Mouse (Mus musculus): ENCODE data around the gene Mnd1.

GRCm38 (mm10) chr3:84135933-84136332 lies 19.7 kb downstream of the Mnd1 start:
- no peak for TF ChIP-seq POLR2AphosphoS2 (IDR thresholded peaks at IDR 0.05; ENCODE audit: insufficient read length, low read depth)
- no peak for TF ChIP-seq POLR2A (IDR thresholded peaks at IDR 0.05; ENCODE audit: insufficient read length, low read depth)
- TF ChIP-seq TCF12 (IDR thresholded peaks at IDR 0.05; ENCODE audit: insufficient read depth, poor library complexity, severe bottlenecking), result no peak
